ENCODE assay signal across 7 mouse cellular contexts in genomic region chr1:33757033-33757413, GRCm38 (mm10). TPM values are rescaled to one million over a fixed set of nuclear protein-coding genes. Genes with fewer than 3 reads are reported as not detected.
DNase-seq lines count a peak whose midpoint lies in the region; ATAC-seq and TF ChIP-seq lines count a peak whose summit lies in the region.

No protein-coding gene starts in this region.

- H3K36me3 ChIP-seq in thymus, adult 2 months (ENCODE audit: control insufficient read depth, insufficient read depth, low read length) = no peaks in the 10 kb centered on the region
- H3K36me3 ChIP-seq in heart, embryonic 16.5 days (ENCODE audit: control insufficient read depth, insufficient read depth) = peaks cover 5% of the 10 kb centered on the region; the same call in 1 of the 2 replicates
- peaks cover 11% of the 10 kb centered on the region; the same call in 1 of the 2 replicates for H3K36me3 ChIP-seq in limb, embryonic 15.5 days

- peak overlapping the region; percentile 79 for H3K9ac ChIP-seq in heart, embryonic 16.5 days (ENCODE audit: low read length)
- H3K9ac ChIP-seq in limb, embryonic 15.5 days = peak overlapping the region; percentile 83

- H3K4me1 ChIP-seq in thymus, adult 2 months (replicated peaks; ENCODE audit: control insufficient read depth, insufficient read depth, low read length) = peaks cover 13% of the 10 kb centered on the region; the same call in 1 of the 2 replicates
- peaks cover 19% of the 10 kb centered on the region for H3K4me1 ChIP-seq in heart, embryonic 16.5 days (ENCODE audit: control insufficient read depth, insufficient read depth, low read length)
- H3K4me1 ChIP-seq in limb, embryonic 15.5 days = peaks cover 24% of the 10 kb centered on the region

- TF ChIP-seq POLR2A in thymus, adult 2 months (IDR thresholded peaks at IDR 0.05; ENCODE audit: control insufficient read depth, extremely low read depth, insufficient read depth, low read length, poor library complexity) = no peak

- TF ChIP-seq CTCF in thymus, adult 2 months (IDR thresholded peaks at IDR 0.05; ENCODE audit: borderline replicate concordance, control insufficient read depth, extremely low read depth, insufficient read depth, low read length, poor library complexity) = no peak

- H3K9me3 ChIP-seq in heart, embryonic 16.5 days (replicated peaks; ENCODE audit: control insufficient read depth, low read length) = no peaks in the 10 kb centered on the region
- no peaks in the 10 kb centered on the region for H3K9me3 ChIP-seq in limb, embryonic 15.5 days

- H3K4me2 ChIP-seq in heart, embryonic 16.5 days (ENCODE audit: low read depth, low read length) = peak overlapping the region; percentile 87
- peak overlapping the region; percentile 83 for H3K4me2 ChIP-seq in limb, embryonic 15.5 days

- peak; percentile 14 for DNase-seq in thymus, adult 2 months
- no peak for DNase-seq in thymus, postnatal 25 days
- DNase-seq in cerebellum, adult 9-10 months = peak; percentile 44
- DNase-seq in retina, postnatal 1 day = peak; percentile 44
- no peak for DNase-seq in urinary bladder, adult 2 months (ENCODE audit: low spot score)

- H3K27ac ChIP-seq in thymus, adult 2 months (ENCODE audit: control insufficient read depth, insufficient read depth, low read length) = no peak overlapping the region
- H3K27ac ChIP-seq in heart, embryonic 16.5 days (ENCODE audit: low read length) = peak overlapping the region; percentile 55
- peak overlapping the region; percentile 81; the same call in 1 of the 2 replicates for H3K27ac ChIP-seq in limb, embryonic 15.5 days

- H3K27me3 ChIP-seq in thymus, adult 2 months (ENCODE audit: control insufficient read depth, insufficient read depth, low read length) = no peaks in the 10 kb centered on the region
- no peaks in the 10 kb centered on the region for H3K27me3 ChIP-seq in heart, embryonic 16.5 days (ENCODE audit: control insufficient read depth, insufficient read depth, low read length)
- H3K27me3 ChIP-seq in limb, embryonic 15.5 days = no peaks in the 10 kb centered on the region

- peak; percentile 42; the same call in 1 of the 2 replicates for ATAC-seq in heart, embryonic 16.5 days (replicated peaks; ENCODE audit: extremely low read depth, insufficient read depth, low FRiP score)
- 0 out of 2 replicates have a peak, but pooled peaks have one; percentile 21 for ATAC-seq in limb, embryonic 15.5 days (ENCODE audit: insufficient number of reproducible peaks, low FRiP score, low TSS enrichment, low read depth)

- peak overlapping the region; percentile 97 for H3K4me3 ChIP-seq in thymus, adult 2 months (ENCODE audit: control insufficient read depth, insufficient read depth, low read length)
- peak overlapping the region; percentile 69 for H3K4me3 ChIP-seq in heart, embryonic 16.5 days (ENCODE audit: low read length)
- H3K4me3 ChIP-seq in limb, embryonic 15.5 days = peak overlapping the region; percentile 80

- under 1% methylated on average over 14 of the region's 14 CpGs for WGBS in thymus, adult 2 months
- 2% methylated on average over 14 of the region's 14 CpGs for WGBS in heart, embryonic 16.5 days
- 2% methylated on average over 14 of the region's 14 CpGs for WGBS in limb, embryonic 15.5 days

RNA-seq across cellular contexts. Expression of gene Bag2, which starts 0.6 kb away (rescaled TPM):
- polyA plus RNA-seq in thymus, adult 2 months (2012; rRNA removed) = 12.4 and 13.7 TPM in 2 replicates
- 87.3 and 90.1 TPM in 2 replicates for polyA plus RNA-seq in heart, embryonic 16.5 days (2015; fragmentation: Nextera tagmentation; extraction: Ambion mirVana)
- polyA plus RNA-seq in limb, embryonic 15.5 days (2015; fragmentation: Nextera tagmentation; extraction: Ambion mirVana) = 51.4 and 68.0 TPM in 2 replicates
- 89.9 and 91.2 TPM in 2 replicates for polyA plus RNA-seq in urinary bladder, adult 2 months (2012; rRNA removed)

RNA-seq across cellular contexts. Expression of gene Rab23, which starts 37.3 kb away (rescaled TPM):
- 3.4 and 4.9 TPM in 2 replicates for polyA plus RNA-seq in thymus, adult 2 months (2012; rRNA removed)
- 10.9 and 13.2 TPM in 2 replicates for polyA plus RNA-seq in heart, embryonic 16.5 days (2015; fragmentation: Nextera tagmentation; extraction: Ambion mirVana)
- 34.8 and 36.2 TPM in 2 replicates for polyA plus RNA-seq in limb, embryonic 15.5 days (2015; fragmentation: Nextera tagmentation; extraction: Ambion mirVana)
- polyA plus RNA-seq in urinary bladder, adult 2 months (2012; rRNA removed) = 14.6 and 18.3 TPM in 2 replicates

RNA-seq across cellular contexts. Expression of gene Zfp451, which starts 57.4 kb away (rescaled TPM):
- 11.3 and 12.1 TPM in 2 replicates for polyA plus RNA-seq in thymus, adult 2 months (2012; rRNA removed)
- 14.1 and 14.4 TPM in 2 replicates for polyA plus RNA-seq in heart, embryonic 16.5 days (2015; fragmentation: Nextera tagmentation; extraction: Ambion mirVana)
- 25.1 and 25.6 TPM in 2 replicates for polyA plus RNA-seq in limb, embryonic 15.5 days (2015; fragmentation: Nextera tagmentation; extraction: Ambion mirVana)
- 15.8 and 16.8 TPM in 2 replicates for polyA plus RNA-seq in urinary bladder, adult 2 months (2012; rRNA removed)

Comparison
In these comparisons a context has a peak if more than half of its experiments do, and no peak if none do; other contexts are left out.
1. DNase-seq: peak in thymus, adult 2 months (single experiment), cerebellum, adult 9-10 months (single experiment) and retina, postnatal 1 day (single experiment); none in thymus, postnatal 25 days (single experiment) and urinary bladder, adult 2 months (single experiment).
2. Peak in every context shown above with its lines, with median percentiles within 50 percentile points of each other: H3K4me3 ChIP-seq.